26 mouse cellular contexts compared by ENCODE assay signal in the genomic region with DNA sequence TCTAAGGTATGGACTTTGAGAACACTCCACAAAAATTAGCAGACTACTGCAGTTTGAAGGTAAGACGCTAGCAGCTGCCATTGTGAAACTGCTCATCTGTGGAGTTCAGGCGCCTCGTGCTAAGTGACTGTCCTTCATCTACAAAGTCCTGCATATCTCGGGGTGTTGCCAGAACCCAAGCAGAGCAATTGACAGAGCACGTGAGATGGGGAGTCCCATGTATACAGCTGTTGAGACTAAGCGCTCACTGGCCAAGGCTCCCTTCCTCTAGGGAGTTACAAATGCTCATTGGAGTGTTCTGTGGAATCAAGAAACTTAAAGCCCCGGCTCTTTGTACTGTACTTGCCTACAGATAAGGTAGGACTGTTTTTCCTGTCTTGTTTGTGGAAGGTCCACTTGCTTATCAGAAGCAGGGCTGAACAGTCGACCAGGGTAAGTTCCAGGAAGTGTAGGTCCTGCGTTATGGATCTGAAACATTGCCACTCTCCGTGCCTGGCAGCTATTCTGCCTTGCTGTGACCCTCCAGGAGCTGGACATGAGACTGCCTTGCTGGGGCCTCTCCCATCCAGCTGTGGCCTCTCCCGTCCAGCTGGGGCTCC. TPM values are rescaled to one million over a fixed set of nuclear protein-coding genes. Genes with fewer than 3 reads are reported as not detected.
DNase-seq lines count a peak whose midpoint lies in the region; ATAC-seq and TF ChIP-seq lines count a peak whose summit lies in the region.
"Had no signal": no experiment of that assay in that cellular context is flagged by ENCODE, and none has a peak within 500 bp of the region (broad histone marks: within the 10 kb centered on the region; RNA-seq: fewer than 3 reads in every experiment).

No protein-coding gene starts in this region.

- no peak for TF ChIP-seq POLR2A in heart, adult 2 months (IDR thresholded peaks at IDR 0.05; ENCODE audit: insufficient read depth, low read depth, low read length)

- H3K9ac ChIP-seq in heart, embryonic 16.5 days (ENCODE audit: low read length) = no peak overlapping the region
- no peak overlapping the region for H3K9ac ChIP-seq in heart, adult 2 months (ENCODE audit: low read depth, low read length)
- H3K9ac ChIP-seq in lung, postnatal 0 days (replicated peaks; ENCODE audit: low read depth) = no peak overlapping the region
- no peak overlapping the region for H3K9ac ChIP-seq in liver, embryonic 15.5 days
- H3K9ac ChIP-seq: forebrain, embryonic 15.5 days; hindbrain, embryonic 12.5 days; limb, embryonic 15.5 days; lung, embryonic 14.5 days had no signal

- ATAC-seq in heart, embryonic 16.5 days (replicated peaks; ENCODE audit: extremely low read depth, insufficient read depth, low FRiP score) = 0 out of 2 replicates have a peak, but pooled peaks have one; percentile 28
- ATAC-seq in lung, postnatal 0 days = no peak
- 0 out of 2 replicates have a peak, but pooled peaks have one; percentile 18 for ATAC-seq in liver, embryonic 15.5 days (ENCODE audit: insufficient read depth)
- ATAC-seq: forebrain, embryonic 15.5 days; Patski had no signal

- no peak for TF ChIP-seq EP300 in heart, adult 2 months (IDR thresholded peaks at IDR 0.05; ENCODE audit: insufficient read depth, low read depth, low read length)
- TF ChIP-seq EP300 in lung, postnatal 0 days (IDR thresholded peaks at IDR 0.05) = no peak

- WGBS in heart, embryonic 16.5 days = 35% methylated on average over 11 of the region's 11 CpGs
- WGBS in heart, adult 2 months = 34% methylated on average over 11 of the region's 11 CpGs
- 51% methylated on average over 11 of the region's 11 CpGs for WGBS in lung, postnatal 0 days
- WGBS in liver, embryonic 15.5 days (ENCODE audit: insufficient replicate concordance) = 36% methylated on average over 11 of the region's 11 CpGs

- no peak overlapping the region for H3K27ac ChIP-seq in heart, embryonic 16.5 days (ENCODE audit: low read length)
- no peak overlapping the region for H3K27ac ChIP-seq in heart, adult 2 months
- no peak overlapping the region for H3K27ac ChIP-seq in lung, postnatal 0 days (ENCODE audit: low read length)
- no peak overlapping the region for H3K27ac ChIP-seq in liver, embryonic 15.5 days (replicated peaks)
- H3K27ac ChIP-seq: embryonic facial prominence, embryonic 10.5 days; forebrain, embryonic 15.5 days; hindbrain, embryonic 12.5 days; left cerebral cortex, adult 2 months; limb, embryonic 15.5 days had no signal

- no peaks in the 10 kb centered on the region for H3K27me3 ChIP-seq in heart, embryonic 16.5 days (ENCODE audit: control insufficient read depth, insufficient read depth, low read length)
- H3K27me3 ChIP-seq in heart, adult 2 months (ENCODE audit: control insufficient read depth, insufficient read depth, low read length) = no peaks in the 10 kb centered on the region
- H3K27me3 ChIP-seq in lung, postnatal 0 days (replicated peaks; ENCODE audit: insufficient read depth, low read length) = no peaks in the 10 kb centered on the region
- no peaks in the 10 kb centered on the region for H3K27me3 ChIP-seq in liver, embryonic 15.5 days
- H3K27me3 ChIP-seq: CH12.LX; forebrain, embryonic 15.5 days; hindbrain, embryonic 12.5 days; limb, embryonic 15.5 days; Patski had no signal

- no peaks in the 10 kb centered on the region for H3K36me3 ChIP-seq in heart, embryonic 16.5 days (ENCODE audit: control insufficient read depth, insufficient read depth)
- no peaks in the 10 kb centered on the region for H3K36me3 ChIP-seq in heart, adult 2 months (ENCODE audit: control insufficient read depth, insufficient read depth, low read length)
- no peaks in the 10 kb centered on the region for H3K36me3 ChIP-seq in lung, postnatal 0 days (ENCODE audit: insufficient read depth, low read length)
- no peaks in the 10 kb centered on the region for H3K36me3 ChIP-seq in liver, embryonic 15.5 days (replicated peaks)
- H3K36me3 ChIP-seq: embryonic facial prominence, embryonic 10.5 days; forebrain, embryonic 15.5 days; G1E; hindbrain, embryonic 12.5 days; limb, embryonic 15.5 days had no signal

- no peak overlapping the region for H3K4me2 ChIP-seq in heart, embryonic 16.5 days (ENCODE audit: low read depth, low read length)
- H3K4me2 ChIP-seq in lung, postnatal 0 days (replicated peaks; ENCODE audit: low read depth, low read length) = no peak overlapping the region
- no peak overlapping the region for H3K4me2 ChIP-seq in liver, embryonic 15.5 days
- H3K4me2 ChIP-seq: forebrain, embryonic 15.5 days; hindbrain, embryonic 12.5 days; limb, embryonic 15.5 days; lung, embryonic 14.5 days; midbrain, embryonic 11.5 days had no signal

- no peak for DNase-seq in heart, adult 2 months
- peak; percentile 21 for DNase-seq in lung, postnatal 0 days (ENCODE audit: low spot score)
- DNase-seq in lung, postnatal 10 days = no peak
- DNase-seq in frontal cortex, postnatal 14 days (ENCODE audit: low spot score in 2 of 2) = no peak
- no peak for DNase-seq in cerebellum, adult 11 months
- DNase-seq: adrenal gland, postnatal 36 days; B cell, adult 2 months; cerebellum, adult 9-11 months; gastrocnemius, postnatal 10 days; kidney, adult 8-10 months; kidney, postnatal 10 days; left cerebral cortex, postnatal 4 days; lung, embryonic 14.5 days; lung, postnatal 4 days; thymus, postnatal 14 days had no signal

- H3K79me2 ChIP-seq in heart, adult 2 months (replicated peaks; ENCODE audit: control insufficient read depth, insufficient read depth, low read length) = no peaks in the 10 kb centered on the region

- TF ChIP-seq CTCF in heart, adult 2 months (IDR thresholded peaks at IDR 0.05) = no peak
- no peak for TF ChIP-seq CTCF in lung, postnatal 0 days (IDR thresholded peaks at IDR 0.05)

- intact Hi-C loops in heart, adult 2 months (cut with DNase I) = loop anchor here (5.0 kb wide), 1 partner anchor 548 kb away; no protein-coding TSS in a partner anchor

- no peaks in the 10 kb centered on the region for H3K9me3 ChIP-seq in heart, embryonic 16.5 days (replicated peaks; ENCODE audit: control insufficient read depth, low read length)
- no peaks in the 10 kb centered on the region for H3K9me3 ChIP-seq in lung, postnatal 0 days (ENCODE audit: low read length)
- no peaks in the 10 kb centered on the region for H3K9me3 ChIP-seq in liver, embryonic 15.5 days (replicated peaks)
- H3K9me3 ChIP-seq: embryonic facial prominence, embryonic 10.5 days; forebrain, embryonic 15.5 days; G1E; hindbrain, embryonic 12.5 days; limb, embryonic 15.5 days had no signal

- H3K4me3 ChIP-seq in heart, embryonic 16.5 days (ENCODE audit: low read length) = no peak overlapping the region
- no peak overlapping the region for H3K4me3 ChIP-seq in heart, adult 2 months
- no peak overlapping the region for H3K4me3 ChIP-seq in lung, postnatal 0 days (ENCODE audit: low read depth, low read length)
- no peak overlapping the region for H3K4me3 ChIP-seq in liver, embryonic 15.5 days (replicated peaks)
- H3K4me3 ChIP-seq: embryonic facial prominence, embryonic 10.5 days; forebrain, embryonic 15.5 days; hindbrain, embryonic 12.5 days; left cerebral cortex, adult 2 months; limb, embryonic 15.5 days had no signal

- peaks cover 6% of the 10 kb centered on the region; the same call in 1 of the 2 replicates for H3K4me1 ChIP-seq in heart, embryonic 16.5 days (ENCODE audit: control insufficient read depth, insufficient read depth, low read length)
- no peaks in the 10 kb centered on the region for H3K4me1 ChIP-seq in heart, adult 2 months (ENCODE audit: control insufficient read depth, insufficient read depth, low read length)
- no peaks in the 10 kb centered on the region for H3K4me1 ChIP-seq in lung, postnatal 0 days (ENCODE audit: insufficient read depth, low read depth, low read length)
- H3K4me1 ChIP-seq in liver, embryonic 15.5 days (replicated peaks) = no peaks in the 10 kb centered on the region
- H3K4me1 ChIP-seq: embryonic facial prominence, embryonic 10.5 days; forebrain, embryonic 15.5 days; hindbrain, embryonic 12.5 days; limb, embryonic 15.5 days had no signal

RNA-seq across cellular contexts. Expression of gene Pgrmc2, which starts 39.0 kb away (rescaled TPM):
- polyA plus RNA-seq in heart, embryonic 16.5 days (2015; fragmentation: Nextera tagmentation; extraction: Ambion mirVana) = 45.7 and 47.8 TPM in 2 replicates
- 10 to 100 TPM; 28.7 to 34.5 TPM for total RNA-seq in heart, adult 2 months (2021)
- 12.2 and 17.0 TPM in 2 replicates for polyA plus RNA-seq in heart, adult 2 months (2012; rRNA removed)
- 22.1 and 24.4 TPM in 2 replicates for polyA plus RNA-seq in lung, postnatal 0 days (2015; fragmentation: Nextera tagmentation; extraction: Ambion mirVana)
- 17.1 and 18.1 TPM in 2 replicates for polyA plus RNA-seq in liver, embryonic 15.5 days (2015; fragmentation: Nextera tagmentation; extraction: Ambion mirVana)
